Mouse (Mus musculus) MEL (cell line): ENCODE measurements at regions not wholly inside any gene's neighbourhood (a gene's known extent, or its start where the extent isn't known, plus 50 kb on each side); places are given as distances from the start of the nearest gene placed in this dataset.

Experiments used
- CTCF ChIP-seq, 3 experiments: IDR thresholded peaks in 2 of 3; conservative IDR thresholded peaks in 1 of 3; 2 replicates each; pipeline ENCODE4 v1.5.1; 2011 to 2012; ENCODE audit warnings: low read length in 3 of 3, low read depth in 2 of 3, mild to moderate bottlenecking in 2 of 3, improper control_type of control experiment in 1 of 3, inconsistent platforms in 1 of 3, mixed read lengths in 1 of 3, moderate library complexity in 1 of 3; ENCODE audit not compliant: control insufficient read depth in 1 of 3, insufficient read depth in 1 of 3, poor library complexity in 1 of 3, severe bottlenecking in 1 of 3
- EP300 ChIP-seq, 2 experiments: IDR thresholded peaks; 2 replicates each; pipeline ENCODE4 v1.6.1; 2011; ENCODE audit warnings: improper control_type of control experiment in 2 of 2, low read length in 2 of 2, low read depth in 1 of 2, mild to moderate bottlenecking in 1 of 2
- GATA1 ChIP-seq: IDR thresholded peaks from 2 replicates; pipeline ENCODE4 v1.6.1; 2011; ENCODE audit warnings: low read depth, low read length, improper control_type of control experiment
- HCFC1 ChIP-seq: IDR thresholded peaks from 2 replicates; pipeline ENCODE4 v1.6.1; 2012; ENCODE audit warnings: low read depth, mild to moderate bottlenecking, inconsistent platforms, low read length, improper control_type of control experiment, moderate library complexity
- MYB ChIP-seq: IDR thresholded peaks from 2 replicates; pipeline ENCODE4 v1.6.1; 2011; ENCODE audit warnings: mild to moderate bottlenecking, low read depth, low read length, improper control_type of control experiment
- NELFE ChIP-seq: IDR thresholded peaks from 2 replicates; pipeline ENCODE4 v1.6.1; 2011; ENCODE audit warnings: low read depth, low read length, improper control_type of control experiment
- POLR2AphosphoS5 ChIP-seq: IDR thresholded peaks from 2 replicates; pipeline ENCODE4 v1.6.1; 2012; ENCODE audit warnings: low read depth, borderline replicate concordance, mild to moderate bottlenecking, inconsistent platforms, low read length, moderate library complexity, mixed read lengths
- TBP ChIP-seq: IDR thresholded peaks from 2 replicates; pipeline ENCODE4 v1.8.0; 2011; ENCODE audit warnings: low read depth, low read length, improper control_type of control experiment
- TCF12 ChIP-seq: IDR thresholded peaks from 2 replicates; pipeline ENCODE4 v1.6.1; 2014; ENCODE audit warnings: low read depth, mild to moderate bottlenecking, inconsistent platforms, low read length, improper control_type of control experiment, moderate library complexity
- UBTF ChIP-seq: IDR thresholded peaks from 2 replicates; pipeline ENCODE4 v1.6.1; 2012; ENCODE audit warnings: low read depth, mild to moderate bottlenecking, inconsistent platforms, low read length, improper control_type of control experiment, moderate library complexity, borderline replicate concordance; ENCODE audit not compliant: insufficient read depth
- ZMIZ1 ChIP-seq: IDR thresholded peaks from 2 replicates; pipeline ENCODE4 v1.6.1; 2012; ENCODE audit warnings: low read depth, mild to moderate bottlenecking, inconsistent platforms, low read length, improper control_type of control experiment, moderate library complexity

- no peak for TF ChIP-seq EP300 (IDR thresholded peaks at IDR 0.05; ENCODE audit: low read depth in 1 of 2, low read length in 2 of 2)
- TF ChIP-seq GATA1: no peak
- no peak for TF ChIP-seq POLR2AphosphoS5
- no peak for TF ChIP-seq UBTF
- no peak for TF ChIP-seq ZMIZ1
- no peak for TF ChIP-seq CTCF (IDR thresholded peaks at IDR 0.05 in 2 of 3, conservative IDR thresholded peaks at IDR 0.05 in 1 of 3; ENCODE audit: control insufficient read depth in 1 of 3, insufficient read depth in 1 of 3, low read depth in 2 of 3, low read length in 3 of 3, poor library complexity in 1 of 3, severe bottlenecking in 1 of 3)
- no peak for TF ChIP-seq HCFC1
- no peak for TF ChIP-seq TCF12
- no peak for TF ChIP-seq MYB
- no peak for TF ChIP-seq NELFE
- TF ChIP-seq TBP: no peak
These were observed 163.3 kb upstream of the Gm9833 start for GRCm38 (mm10) chr3:9924630-9925029.
